In genomic region chr14:118874786-118875415, GRCm38 (mm10) we compare ENCODE assay signal across 17 mouse cellular contexts. TPM values are rescaled to one million over a fixed set of nuclear protein-coding genes. Genes with fewer than 3 reads are reported as not detected.
A peak's percentile ranks its signal among the peaks of the same experiment; 100 is the strongest.
DNase-seq lines count a peak whose midpoint lies in the region; ATAC-seq lines count a peak whose summit lies in the region.
"Had no signal": no experiment of that assay in that cellular context is flagged by ENCODE, and none has a peak within 500 bp of the region (broad histone marks: within the 10 kb centered on the region; RNA-seq: fewer than 3 reads in every experiment).

No protein-coding gene starts in this region.

- H3K27ac ChIP-seq in lung, embryonic 15.5 days, result no peak overlapping the region
- H3K27ac ChIP-seq in kidney, embryonic 15.5 days, result peak overlapping the region; percentile 54; the same call in 1 of the 2 replicates
- H3K27ac ChIP-seq: gastrocnemius, adult 2 months; hindbrain, embryonic 10.5 days; limb, embryonic 15.5 days; liver, embryonic 14.5 days; midbrain, embryonic 12.5 days; neural tube, embryonic 15.5 days had no signal

- no peak overlapping the region for H3K4me3 ChIP-seq in lung, embryonic 15.5 days
- no peak overlapping the region for H3K4me3 ChIP-seq in kidney, embryonic 15.5 days (replicated peaks)
- H3K4me3 ChIP-seq: gastrocnemius, adult 2 months; hindbrain, embryonic 10.5 days; limb, embryonic 15.5 days; midbrain, embryonic 12.5 days; neural tube, embryonic 15.5 days had no signal

- H3K27me3 ChIP-seq in lung, embryonic 15.5 days, result no peaks in the 10 kb centered on the region
- no peaks in the 10 kb centered on the region for H3K27me3 ChIP-seq in kidney, embryonic 15.5 days
- H3K27me3 ChIP-seq: limb, embryonic 15.5 days; midbrain, embryonic 12.5 days; neural tube, embryonic 15.5 days had no signal

- H3K9me3 ChIP-seq in lung, embryonic 15.5 days, result no peaks in the 10 kb centered on the region
- no peaks in the 10 kb centered on the region for H3K9me3 ChIP-seq in kidney, embryonic 15.5 days (replicated peaks)
- H3K9me3 ChIP-seq: hindbrain, embryonic 10.5 days; limb, embryonic 15.5 days; midbrain, embryonic 12.5 days; neural tube, embryonic 15.5 days had no signal

- H3K4me1 ChIP-seq in lung, embryonic 15.5 days, result peaks cover 2% of the 10 kb centered on the region; the same call in 1 of the 2 replicates
- H3K4me1 ChIP-seq in kidney, embryonic 15.5 days, result 0 out of 2 replicates have a peak, but pooled peaks cover 3% of the 10 kb centered on the region
- H3K4me1 ChIP-seq: hindbrain, embryonic 10.5 days; limb, embryonic 15.5 days; midbrain, embryonic 12.5 days; neural tube, embryonic 15.5 days had no signal

- intact Hi-C loops in heart, postnatal 14 days (cut with DNase I), result no loop called here

- H3K9ac ChIP-seq in lung, embryonic 15.5 days, result no peak overlapping the region
- no peak overlapping the region for H3K9ac ChIP-seq in kidney, embryonic 15.5 days
- H3K9ac ChIP-seq: limb, embryonic 15.5 days; liver, embryonic 14.5 days; midbrain, embryonic 12.5 days; neural tube, embryonic 15.5 days had no signal

- 54% methylated on average over 10 of the region's 10 CpGs for WGBS in lung, embryonic 15.5 days
- WGBS in kidney, embryonic 15.5 days, result 40% methylated on average over 10 of the region's 10 CpGs

- H3K4me2 ChIP-seq in lung, embryonic 15.5 days, result no peak overlapping the region
- H3K4me2 ChIP-seq in kidney, embryonic 15.5 days, result no peak overlapping the region
- H3K4me2 ChIP-seq: limb, embryonic 15.5 days; midbrain, embryonic 12.5 days; neural tube, embryonic 15.5 days had no signal

- peak; percentile 27; the same call in 1 of the 2 replicates for ATAC-seq in lung, embryonic 15.5 days (ENCODE audit: borderline replicate concordance, extremely low read depth, low FRiP score, low TSS enrichment)
- peak; percentile 37; the same call in 1 of the 2 replicates for ATAC-seq in kidney, embryonic 15.5 days (replicated peaks; ENCODE audit: low FRiP score)
- ATAC-seq: CD4-positive, CD25-positive, alpha-beta regulatory T cell, adult 4 months; hindbrain, embryonic 16.5 days had no signal

- peaks cover 26% of the 10 kb centered on the region for H3K36me3 ChIP-seq in lung, embryonic 15.5 days
- peaks cover 41% of the 10 kb centered on the region for H3K36me3 ChIP-seq in kidney, embryonic 15.5 days

- peak; percentile 78 for DNase-seq in heart, adult 11 months
- DNase-seq in heart, postnatal 14 days, result no peak
- DNase-seq in lung, postnatal 10 days, result no peak
- peak; percentile 20 to 44 for DNase-seq in kidney, postnatal 4 days
- DNase-seq in gastrocnemius, adult 18-20 months (ENCODE audit: low spot score), result no peak
- DNase-seq: cerebellum, adult 11 months; cerebellum, adult 9-11 months; gastrocnemius, adult 2 months had no signal

RNA-seq across cellular contexts. Expression of gene Dzip1, which starts 50.4 kb away (rescaled TPM):
- total RNA-seq in heart, postnatal 14 days (2021), result 1 to 10 TPM; 3.0 to 4.1 TPM
- polyA plus RNA-seq in lung, embryonic 15.5 days (2015; fragmentation: Nextera tagmentation; extraction: Ambion mirVana), result 16.7 and 18.2 TPM in 2 replicates
- polyA plus RNA-seq in kidney, embryonic 15.5 days (2015; fragmentation: Nextera tagmentation; extraction: Ambion mirVana), result 17.6 and 20.1 TPM in 2 replicates
- total RNA-seq in gastrocnemius, adult 18-20 months (2021), result 1 to 10 TPM; 1.9 to 2.1 TPM

Comparison
In these comparisons a context has a peak if more than half of its experiments do, and no peak if none do; other contexts are left out.
1. DNase-seq: peak in heart, adult 11 months (single experiment) and kidney, postnatal 4 days (2 of 2); none in heart, postnatal 14 days (0 of 2), lung, postnatal 10 days (single experiment) and gastrocnemius, adult 18-20 months (single experiment).